Mouse (Mus musculus) right cerebral cortex, postnatal 14 days (tissue): Measurements from ENCODE around the gene Gm14412.
"Not testable (repeated sequence)": the region's sequence is repeated elsewhere in the genome, so short reads cannot be mapped to it uniquely, and the experiment has no call there.

Source experiments
- DNase-seq: peaks from one replicate; pipeline ENCODE4 v3.0.0; 2022

Gm14412 gene

DNA sequence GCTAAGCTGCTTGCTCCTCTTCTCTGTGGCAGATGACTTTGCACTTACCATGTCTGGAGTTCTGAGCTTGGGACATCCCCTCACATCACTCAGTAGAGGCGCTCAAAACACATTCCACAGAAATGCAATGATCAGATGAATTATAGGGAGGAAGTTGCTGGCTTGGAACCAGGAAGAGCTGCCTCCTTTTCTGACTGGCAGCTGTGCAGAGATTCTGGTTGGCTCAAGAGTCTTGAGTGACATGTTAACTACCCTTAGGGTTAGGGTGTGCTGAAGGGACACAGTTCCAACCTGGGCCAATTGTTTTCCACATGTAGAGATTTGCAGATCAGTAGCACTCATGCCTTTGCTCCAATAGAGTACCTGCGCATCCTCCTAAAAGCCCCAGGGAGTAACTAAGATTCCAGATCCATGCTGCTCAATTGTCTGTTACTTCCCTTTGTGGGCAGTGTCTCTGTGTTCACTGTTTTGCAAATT, at the start of gene Gm14412:
Gm14412 (minus strand) TSS at position 51 of the 477 bp plus-strand sequence.
- not testable (repeated sequence) for DNase-seq

DNA sequence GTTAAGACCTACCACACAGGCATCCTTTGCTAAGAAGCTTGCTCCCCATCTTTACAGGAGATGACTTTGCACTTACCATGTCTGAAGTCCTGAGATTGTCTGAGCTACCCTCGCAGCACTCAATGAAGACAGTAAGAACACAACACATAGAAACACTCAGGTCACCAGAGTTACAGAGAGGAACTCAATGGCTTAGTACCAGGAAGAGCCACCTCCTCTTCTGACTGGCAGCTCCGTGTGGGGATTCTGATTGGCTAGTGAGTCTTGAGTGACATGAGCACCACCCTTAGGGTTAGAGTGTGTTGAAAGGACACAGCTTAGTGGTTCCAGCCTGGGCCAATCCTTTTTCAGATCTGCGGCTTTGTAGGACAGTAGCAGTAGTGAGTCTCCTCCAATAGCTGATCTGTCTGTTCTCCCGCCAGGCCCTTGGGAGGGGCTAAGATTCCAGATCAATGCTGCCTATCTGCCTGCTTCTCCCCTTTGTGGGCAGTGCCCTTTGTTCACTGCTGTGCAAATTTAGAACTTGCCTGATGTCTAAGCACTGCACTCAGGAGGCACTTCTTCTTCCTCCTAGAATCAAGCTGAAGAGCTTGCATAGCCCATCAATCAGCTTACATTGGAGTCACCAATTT, 5.7 kb upstream of the Gm14412 start:
- not testable (repeated sequence) for DNase-seq

DNA sequence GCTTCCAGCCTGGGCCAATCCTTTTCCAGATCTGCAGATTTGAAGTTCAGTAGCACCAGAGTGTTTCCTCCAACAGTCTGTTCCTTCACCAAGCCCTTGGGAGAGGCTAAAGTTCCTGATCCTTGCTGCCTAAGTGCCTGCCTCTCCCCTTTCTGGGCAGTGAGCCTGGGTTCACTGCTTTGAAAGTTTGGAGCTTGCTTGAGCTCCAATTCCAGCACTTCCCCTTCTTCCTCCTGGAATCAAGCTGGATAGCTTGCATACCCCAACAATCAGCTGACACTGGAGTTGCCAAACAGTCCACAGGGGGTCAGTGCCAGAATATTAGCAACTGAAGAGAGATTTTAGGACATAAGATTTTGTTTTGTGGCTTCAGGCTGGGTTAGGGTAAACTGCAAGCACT, 2.7 kb downstream of the Gm14412 start:
- not testable (repeated sequence) for DNase-seq

DNA sequence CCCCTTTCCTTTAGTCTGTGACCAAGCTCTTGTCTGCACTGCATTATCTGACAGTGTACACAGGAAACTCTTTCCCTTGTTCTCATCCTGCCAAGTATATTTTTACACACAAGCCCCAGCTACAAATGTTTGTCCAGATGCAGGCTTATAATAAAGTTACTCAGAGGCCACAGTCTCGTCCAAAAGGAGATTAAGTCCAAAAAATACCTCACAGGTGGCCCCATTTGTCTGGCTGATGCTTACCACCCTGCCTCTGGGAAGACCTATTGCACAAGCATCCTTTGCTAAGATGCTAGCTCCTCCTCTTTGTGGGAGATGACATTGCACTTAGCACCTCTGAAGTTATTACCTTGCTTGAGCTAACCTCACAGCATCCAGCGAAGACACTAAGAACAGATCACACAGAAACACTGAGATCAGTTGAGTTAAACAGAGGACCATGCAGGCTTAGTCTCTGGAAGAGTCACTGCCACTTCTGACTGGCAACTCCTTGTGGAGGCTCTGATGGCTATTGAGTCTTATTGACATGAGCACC, 3.3 kb downstream of the Gm14412 start:
- not testable (repeated sequence) for DNase-seq

DNA sequence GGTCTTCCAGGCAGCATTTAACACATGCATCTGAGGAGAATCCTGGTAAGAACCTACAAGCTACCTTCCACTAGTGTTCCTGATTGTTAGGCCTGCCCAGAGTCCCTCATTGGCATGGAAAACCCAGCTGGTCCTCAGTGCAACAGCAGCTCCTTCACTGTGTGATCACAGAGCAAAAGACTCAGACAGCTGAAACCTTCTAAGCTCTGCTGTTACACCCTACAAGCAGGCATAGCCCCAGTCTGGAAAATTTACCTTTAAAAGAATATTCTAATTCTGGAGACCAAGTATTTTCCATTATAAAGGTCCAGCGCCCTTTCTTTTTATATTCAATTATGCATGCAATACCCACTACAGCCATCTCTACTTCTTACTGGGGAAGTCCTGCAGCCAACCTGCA, 5.1 kb downstream of the Gm14412 start:
- DNase-seq: no peak

DNA sequence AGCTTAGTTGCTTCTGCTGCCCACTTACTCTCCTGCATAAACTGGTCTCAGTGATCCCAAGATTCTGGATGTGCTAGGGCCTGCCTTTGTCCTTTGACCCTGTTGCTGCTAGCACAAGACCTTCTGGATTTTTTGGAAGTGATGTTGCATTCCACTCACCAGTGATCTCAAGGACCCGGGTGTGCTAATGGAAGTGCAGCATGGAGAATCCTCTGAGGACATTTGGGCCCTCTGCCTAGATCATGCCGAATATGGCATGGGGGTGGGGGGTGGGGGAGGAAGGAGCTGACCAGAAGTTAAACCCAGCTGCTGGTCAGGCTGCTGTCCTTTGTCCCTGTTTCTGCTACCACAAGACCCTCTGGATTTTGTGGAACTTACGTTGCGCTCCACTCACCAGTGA, 14.5 kb downstream of the Gm14412 start:
- not testable (repeated sequence) for DNase-seq

DNA sequence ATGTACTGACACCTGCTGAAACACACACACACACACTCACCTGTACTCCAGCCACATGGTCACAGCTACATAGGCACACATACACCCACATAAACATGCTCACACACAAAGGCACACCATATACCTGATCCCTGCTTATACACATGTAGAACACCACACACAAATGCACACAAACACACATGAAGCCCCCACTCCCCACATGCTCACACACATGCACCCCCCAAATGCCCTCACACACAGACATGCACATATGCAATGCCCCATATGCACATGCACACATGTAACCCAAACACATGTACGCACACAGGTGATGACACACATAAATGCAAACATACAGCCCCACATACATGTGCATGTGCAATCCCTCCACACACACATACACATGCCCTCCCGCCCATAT, 19.1 kb downstream of the Gm14412 start:
- DNase-seq: not testable (repeated sequence)

DNA sequence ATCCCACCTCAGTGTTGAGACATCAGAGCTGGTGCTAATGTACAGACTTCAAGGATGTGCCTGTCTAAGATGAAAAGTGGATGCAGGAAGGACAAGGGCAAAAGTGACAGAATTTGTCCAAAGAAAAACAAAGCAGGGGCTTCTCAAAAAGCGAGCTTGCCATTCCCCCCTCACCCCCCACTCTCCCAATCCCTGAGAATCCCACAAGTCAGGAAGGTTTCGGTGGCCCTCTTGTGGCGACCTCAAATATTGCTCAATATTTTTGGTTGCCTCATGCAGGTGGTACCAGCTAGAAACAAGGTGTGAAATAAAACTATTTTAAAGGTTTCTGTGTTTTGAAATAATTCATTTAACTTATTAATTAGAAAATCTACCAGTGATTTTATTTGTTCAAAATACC, 40.4 kb downstream of the Gm14412 start:
- DNase-seq: not testable (repeated sequence)

DNA sequence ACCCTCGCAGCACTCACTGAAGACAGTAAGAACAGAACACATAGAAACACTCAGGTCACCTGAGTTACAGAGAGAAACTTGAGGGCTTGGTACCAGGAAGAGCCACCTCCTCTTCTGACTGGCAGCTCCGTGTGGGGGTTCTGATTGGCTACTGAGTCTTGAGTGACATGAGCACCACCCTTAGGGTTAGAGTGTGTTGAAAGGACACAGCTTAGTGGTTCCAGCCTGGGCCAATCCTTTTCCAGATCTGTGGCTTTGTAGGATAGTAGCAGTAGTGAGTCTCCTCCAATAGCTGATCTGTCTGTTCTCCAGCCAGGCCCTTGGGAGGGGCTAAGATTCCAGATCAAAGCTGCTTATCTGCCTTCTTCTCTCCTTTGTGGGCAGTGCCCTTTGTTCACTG, 46.4 kb downstream of the Gm14412 start:
- DNase-seq: not testable (repeated sequence)

DNA sequence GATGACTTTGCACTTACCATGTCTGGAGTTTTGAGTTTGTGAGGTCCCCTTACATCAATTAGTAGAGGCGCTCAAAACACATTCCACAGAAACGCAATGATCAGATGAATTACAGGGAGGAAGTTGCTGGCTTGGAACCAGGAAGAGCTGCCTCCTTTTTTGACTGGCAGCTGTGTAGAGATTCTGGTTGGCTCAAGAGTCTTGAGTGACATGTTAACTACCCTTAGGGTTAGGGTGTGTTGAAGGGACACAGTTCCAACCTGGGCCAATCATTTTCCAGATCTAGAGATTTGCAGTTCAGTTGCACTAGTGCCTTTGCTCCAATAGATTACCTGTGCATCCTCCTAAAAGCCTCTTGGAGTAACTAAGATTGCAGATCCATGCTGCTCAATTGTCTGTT, 51.9 kb downstream of the Gm14412 start:
- DNase-seq: not testable (repeated sequence)

DNA sequence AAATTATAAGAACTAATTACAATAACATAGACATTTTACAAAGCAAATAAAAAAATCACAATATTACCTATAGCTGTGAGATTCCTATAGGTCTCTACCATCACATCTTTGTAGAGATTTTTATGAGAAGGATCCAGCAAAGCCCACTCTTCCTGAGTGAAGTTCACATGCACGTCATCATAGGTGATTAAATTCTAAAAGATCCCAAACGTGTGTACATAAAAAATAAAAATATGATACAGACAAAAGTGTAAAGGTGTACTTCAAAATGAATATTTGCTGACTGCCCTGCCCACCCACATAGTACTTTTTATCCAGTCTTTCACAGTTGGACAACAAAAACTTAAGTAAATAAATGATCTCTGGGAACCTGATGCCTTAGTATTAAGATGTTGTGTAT, 57.2 kb downstream of the Gm14412 start, which contains the start of gene Gm14409:
Gm14409 (minus strand) TSS at position 101 of the 400 bp plus-strand sequence.
- DNase-seq: not testable (repeated sequence)
